Mouse (Mus musculus) embryonic fibroblast, embryonic 13.5 days (primary cell): ENCODE measurements around the gene Kif16b.

ENCODE experiments used
- CTCF ChIP-seq: IDR thresholded peaks from 2 replicates; pipeline ENCODE4 v1.5.1; 2011; ENCODE audit warnings: mild to moderate bottlenecking, control low read depth, low read length, moderate library complexity, borderline replicate concordance; ENCODE audit not compliant: insufficient read depth
- POLR2A ChIP-seq: IDR thresholded peaks from 2 replicates; pipeline ENCODE4 v1.6.1; 2011; ENCODE audit warnings: low read depth, mild to moderate bottlenecking, control low read depth, low read length, moderate library complexity

DNA sequence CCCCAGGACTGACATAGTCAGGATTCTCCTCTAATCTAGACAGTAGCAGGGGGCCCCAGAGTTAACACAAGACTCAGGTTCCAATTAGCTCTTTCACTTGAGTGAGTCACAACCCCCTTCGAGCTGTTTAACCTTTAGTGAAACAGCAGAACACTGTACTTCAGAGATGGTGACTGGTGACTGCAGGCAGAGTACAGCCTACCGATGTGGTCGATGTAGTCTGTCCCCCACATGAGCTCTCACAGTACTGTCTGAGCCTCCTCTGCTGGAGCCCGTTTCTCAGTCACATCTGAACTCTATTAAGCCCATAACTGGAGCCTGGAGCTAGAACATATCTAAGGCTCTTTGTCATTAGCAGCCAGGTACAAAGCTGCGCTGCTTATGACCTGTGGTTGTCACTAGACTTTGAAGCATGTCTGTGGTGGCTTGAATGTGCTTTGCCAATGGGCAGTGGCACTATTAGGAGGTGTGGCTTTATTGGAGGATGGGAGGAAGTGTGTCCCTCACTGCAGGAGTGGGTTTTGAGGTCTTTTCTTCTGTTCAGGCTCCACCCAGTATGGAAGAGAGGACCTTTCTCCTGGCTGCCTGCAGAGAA is 288.9 kb downstream of the Kif16b start:
- TF ChIP-seq POLR2A (no peak), CTCF (no peak)
